Mouse (Mus musculus): ENCODE results near the gene Ugt1a6a.

- no peak for TF ChIP-seq POLR2A (IDR thresholded peaks at IDR 0.05; ENCODE audit: insufficient read depth, low read depth, low read length)
- no peak for TF ChIP-seq CTCF (IDR thresholded peaks at IDR 0.05; ENCODE audit: insufficient read depth, low read depth, low read length)
Measured at GRCm38 (mm10) chr1:88216551-88216950, 81.9 kb downstream of the Ugt1a6a start.

All from olfactory bulb, adult 2 months (tissue).